Mouse (Mus musculus) heart, adult 2 months (tissue): ENCODE data around the gene Cacna2d1. TPM values are rescaled to one million over a fixed set of nuclear protein-coding genes. Genes with fewer than 3 reads are reported as not detected.

Experiments used
- DNase-seq, 2 experiments: peaks; one replicate each; pipeline ENCODE4 v3.0.0; 2021
- H3K27ac ChIP-seq: fragments of 200-600 bp; 2 replicates; pipeline ENCODE4 v1.8.1; 2022
- H3K27me3 ChIP-seq: fragments of 200-500 bp; 2 replicates; pipeline ENCODE4 v1.6.1; 2012; ENCODE audit warnings: mild to moderate bottlenecking, low read length, inconsistent platforms, mixed read lengths; ENCODE audit not compliant: control insufficient read depth, insufficient read depth
- H3K36me3 ChIP-seq: fragments of 200-500 bp; 2 replicates; pipeline ENCODE4 v1.6.1; 2012; ENCODE audit warnings: low read length, inconsistent platforms; ENCODE audit not compliant: control insufficient read depth, insufficient read depth
- H3K4me1 ChIP-seq: fragments of 200-500 bp; 2 replicates; pipeline ENCODE4 v1.6.1; 2011; ENCODE audit warnings: low read length; ENCODE audit not compliant: control insufficient read depth, insufficient read depth
- H3K4me3 ChIP-seq: fragments of 200-600 bp; 2 replicates; pipeline ENCODE4 v1.8.1; 2022
- H3K79me2 ChIP-seq: fragments of 200-500 bp; replicated peaks from 2 replicates; pipeline ENCODE4 v1.6.1; 2012; ENCODE audit warnings: mild to moderate bottlenecking, inconsistent platforms, low read length, moderate library complexity, mixed read lengths; ENCODE audit not compliant: control insufficient read depth, insufficient read depth
- H3K9ac ChIP-seq: fragments of 200-500 bp; 2 replicates; pipeline ENCODE4 v1.6.1; 2012; ENCODE audit warnings: low read depth, mild to moderate bottlenecking, control low read depth, inconsistent platforms, low read length, mixed read lengths
- CTCF ChIP-seq: fragments of 200-600 bp; IDR thresholded peaks from 2 replicates; pipeline ENCODE4 v1.8.1; 2022; ENCODE audit warnings: antibody characterized with exemption, mild to moderate bottlenecking, moderate library complexity
- EP300 ChIP-seq: fragments of 200-500 bp; IDR thresholded peaks from 2 replicates; pipeline ENCODE4 v1.6.1; 2011; ENCODE audit warnings: low read depth, low read length, control low read depth; ENCODE audit not compliant: insufficient read depth
- POLR2A ChIP-seq: fragments of 200-500 bp; IDR thresholded peaks from 2 replicates; pipeline ENCODE4 v1.6.1; 2011; ENCODE audit warnings: mild to moderate bottlenecking, low read depth, low read length, control low read depth; ENCODE audit not compliant: insufficient read depth
- WGBS: fragments of 180-500 bp; shearing (Covaris S2); methylation state at CpG from one replicate; pipeline ENCODE4 v1.1.7; 2018; 5-methylcytosine and 5-hydroxymethylcytosine counted together
- intact Hi-C: fragments of 180-260 bp; cut with DNase I; formaldehyde crosslinking; loops from one replicate; pipeline ENCODE4 v1.15.1; 2025
- polyA plus RNA-seq: library from polyadenylated mRNA; depleted of rRNA; stranded (reverse); fragments of >200 nt; gene quantifications from 2 replicates; pipeline ENCODE4 v1.2.3, GENCODE M21; 2012
- total RNA-seq, 2 experiments: library from RNA; stranded (reverse); gene quantifications; 2 replicates each; pipeline ENCODE4 v1.2.3; 2021

Cacna2d1 gene
- total and polyA plus RNA-seq, 3 experiments: 26.8 to 90.3 (median 81.9) TPM

- Histone ChIP-seq H3K4me1 (no peaks in the 10 kb centered on the region), H3K27me3 (no peaks in the 10 kb centered on the region), H3K36me3 (no peaks in the 10 kb centered on the region), H3K9ac (no peak overlapping the region), H3K79me2 (no peaks in the 10 kb centered on the region), H3K4me3 (no peak overlapping the region), H3K27ac (no peak overlapping the region)
- 84% methylated on average over 4 of the region's 4 CpGs for WGBS
- TF ChIP-seq EP300: no peak
- no peak for TF ChIP-seq POLR2A
- TF ChIP-seq CTCF: no peak
- intact Hi-C loops: no loop called here
- no peak for DNase-seq
Measured at GRCm38 (mm10) chr5:16357709-16358108, 423.2 kb downstream of the Cacna2d1 start.

- no peak overlapping the region for H3K4me3 ChIP-seq
- no peak for DNase-seq
- no peaks in the 10 kb centered on the region for H3K27me3 ChIP-seq
- H3K9ac ChIP-seq: no peak overlapping the region
- TF ChIP-seq POLR2A (no peak), EP300 (no peak), CTCF (no peak)
- no peaks in the 10 kb centered on the region for H3K4me1 ChIP-seq
- intact Hi-C loops: no loop called here
- no peaks in the 10 kb centered on the region for H3K36me3 ChIP-seq
- WGBS: 65% methylated on average over 2 of the region's 2 CpGs
- no peaks in the 10 kb centered on the region for H3K79me2 ChIP-seq
- no peak overlapping the region for H3K27ac ChIP-seq
Measured at GRCm38 (mm10) chr5:16362076-16362475, 427.6 kb downstream of the Cacna2d1 start.

- no peak for DNase-seq
- no peak overlapping the region for H3K4me3 ChIP-seq
- no peak overlapping the region for H3K9ac ChIP-seq
- no peak overlapping the region for H3K27ac ChIP-seq
- no peaks in the 10 kb centered on the region for H3K36me3 ChIP-seq
- TF ChIP-seq CTCF (no peak), EP300 (no peak), POLR2A (no peak)
- intact Hi-C loops: no loop called here
- H3K27me3 ChIP-seq: no peaks in the 10 kb centered on the region
- no peaks in the 10 kb centered on the region for H3K4me1 ChIP-seq
- no peaks in the 10 kb centered on the region for H3K79me2 ChIP-seq
- 84% methylated on average over 2 of the region's 2 CpGs for whole genome bisulfite sequencing
Measured at GRCm38 (mm10) chr5:16363171-16363570, 428.7 kb downstream of the Cacna2d1 start.

- WGBS: 95% methylated on average over 8 of the region's 8 CpGs
- H3K9ac ChIP-seq: no peak overlapping the region
- intact Hi-C loops: no loop called here
- H3K27me3 ChIP-seq: no peaks in the 10 kb centered on the region
- TF ChIP-seq EP300 (no peak), POLR2A (no peak), CTCF (no peak)
- no peaks in the 10 kb centered on the region for H3K36me3 ChIP-seq
- H3K79me2 ChIP-seq: no peaks in the 10 kb centered on the region
- H3K27ac ChIP-seq: no peak overlapping the region
- H3K4me1 ChIP-seq: no peaks in the 10 kb centered on the region
- no peak overlapping the region for H3K4me3 ChIP-seq
- DNase-seq: no peak
Measured at GRCm38 (mm10) chr5:16370706-16371105, 436.2 kb downstream of the Cacna2d1 start.

- Histone ChIP-seq H3K36me3 (no peaks in the 10 kb centered on the region), H3K79me2 (no peaks in the 10 kb centered on the region), H3K9ac (no peak overlapping the region), H3K27me3 (no peaks in the 10 kb centered on the region), H3K4me3 (no peak overlapping the region), H3K4me1 (no peaks in the 10 kb centered on the region), H3K27ac (no peak overlapping the region)
- intact Hi-C loops: no loop called here
- no peak for TF ChIP-seq CTCF
- no peak for TF ChIP-seq POLR2A
- TF ChIP-seq EP300: no peak
- no peak for DNase-seq
- 75% methylated on average over 4 of the region's 4 CpGs for WGBS
Measured at GRCm38 (mm10) chr5:16373966-16374365, 439.5 kb downstream of the Cacna2d1 start.

- Histone ChIP-seq H3K4me3 (no peak overlapping the region), H3K9ac (no peak overlapping the region), H3K27ac (no peak overlapping the region), H3K4me1 (no peaks in the 10 kb centered on the region), H3K36me3 (no peaks in the 10 kb centered on the region), H3K27me3 (no peaks in the 10 kb centered on the region), H3K79me2 (no peaks in the 10 kb centered on the region)
- DNase-seq: no peak
- 40% methylated on average over 3 of the region's 3 CpGs for WGBS
- intact Hi-C loops: no loop called here
- no peak for TF ChIP-seq CTCF
- TF ChIP-seq EP300: no peak
- TF ChIP-seq POLR2A: no peak
Measured at GRCm38 (mm10) chr5:16376329-16376908, 441.9 kb downstream of the Cacna2d1 start.
